Mouse (Mus musculus) CD4-positive, CD25-positive, alpha-beta regulatory T cell (primary cell): ENCODE measurements around the gene Daxx. TPM values are rescaled to one million over a fixed set of nuclear protein-coding genes. Genes with fewer than 3 reads are reported as not detected.

Source experiments
- polyA plus RNA-seq: library from polyadenylated mRNA; unstranded; fragments of 100-300 nt; shearing (Covaris generic); gene quantifications from one replicate; pipeline ENCODE4 v1.2.1, GENCODE M21; 2017

Daxx gene
- 123 TPM for polyA plus RNA-seq

DNA sequence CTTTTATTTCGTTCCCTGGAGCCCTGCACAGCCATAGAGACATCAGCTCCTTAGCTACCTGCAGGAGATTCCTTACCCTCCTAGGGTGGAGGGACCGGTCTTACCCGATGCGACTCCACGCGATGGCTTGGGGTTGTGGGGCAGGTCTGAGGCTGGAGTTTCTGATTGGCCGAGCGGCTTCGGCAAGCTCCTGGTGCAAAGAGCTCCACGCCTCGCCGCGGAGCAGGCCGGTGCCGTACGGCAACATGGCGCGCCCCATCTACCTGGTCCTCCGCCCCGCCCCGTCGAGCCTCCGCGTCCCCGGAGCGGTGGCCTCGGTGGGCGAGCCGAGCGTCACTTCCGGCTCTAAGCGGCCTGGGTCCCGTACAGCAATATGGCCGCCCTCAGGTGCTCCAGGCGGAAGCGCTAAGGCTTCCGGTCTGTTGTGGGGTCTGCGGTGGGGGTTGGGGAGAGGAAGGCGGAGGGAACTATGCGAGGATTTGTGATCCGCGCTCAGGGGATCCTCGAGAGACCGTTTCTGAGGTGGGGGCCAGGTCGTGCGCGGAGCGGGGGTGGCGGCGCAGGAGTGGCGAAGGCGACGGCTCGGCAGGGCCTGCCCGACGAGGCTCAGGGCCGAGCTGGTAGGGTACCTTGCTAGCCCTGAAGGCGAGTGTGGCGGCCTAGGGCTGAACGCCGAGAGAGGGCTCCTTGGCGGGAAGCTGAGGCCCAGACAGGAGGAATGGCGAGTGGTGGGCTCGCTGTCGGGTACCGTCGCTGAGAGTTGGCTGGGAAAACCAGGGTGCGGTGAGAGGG, at the start of gene Daxx:
Gene Daxx (plus strand): TSS at position 338 of the 792 bp plus-strand sequence.

GRCm38 (mm10) chr17:33873537-33873936, 35.7 kb upstream of the Daxx start, which contains the start of gene Gm7029:
TSS of gene Gm7029 (plus strand) at chr17:33873837.

GRCm38 (mm10) chr17:33890533-33891059, 18.6 kb upstream of the Daxx start, which contains the start of gene Kifc1:
TSS of gene Kifc1 (minus strand) at chr17:33890661.

DNA sequence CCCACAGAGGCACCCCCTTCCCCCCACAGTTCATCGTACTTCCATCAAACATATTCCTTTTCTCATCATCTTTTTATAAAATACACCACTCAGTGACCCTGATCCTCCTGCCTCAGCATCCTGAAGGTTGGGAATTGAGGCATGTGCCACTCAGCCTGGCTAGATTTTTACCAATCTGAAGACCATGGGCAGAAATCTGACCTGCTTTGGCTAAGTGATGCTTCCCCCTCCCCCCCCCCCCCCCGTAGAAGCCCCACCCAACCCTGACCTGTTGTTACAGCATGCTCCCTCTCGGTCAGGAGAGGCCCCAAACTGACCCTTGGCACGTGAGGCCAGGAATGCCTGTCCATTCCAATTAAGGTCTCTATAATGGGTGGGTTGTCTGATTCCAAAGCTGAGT, 4.4 kb upstream of the Daxx start, which contains the start of gene Platr17:
Gene Platr17 (plus strand): TSS at position 301 of the 400 bp plus-strand sequence.

GRCm38 (mm10) chr17:33915671-33916250, 6.5 kb downstream of the Daxx start, which contains the start of the genes Tapbp and Zbtb22:
TSS of gene Tapbp (plus strand) at chr17:33915899.
TSS of gene Zbtb22 (plus strand) at chr17:33915904.

GRCm38 (mm10) chr17:33929371-33930279, 20.4 kb downstream of the Daxx start, which contains the start of gene Rgl2:
TSS of gene Rgl2 (plus strand) at chr17:33929543.

GRCm38 (mm10) chr17:33940206-33940805, 31.1 kb downstream of the Daxx start, which contains the start of the genes Pfdn6 and Wdr46:
TSS of gene Pfdn6 (minus strand) at chr17:33940343.
TSS of gene Wdr46 (plus strand) at chr17:33940660.

DNA sequence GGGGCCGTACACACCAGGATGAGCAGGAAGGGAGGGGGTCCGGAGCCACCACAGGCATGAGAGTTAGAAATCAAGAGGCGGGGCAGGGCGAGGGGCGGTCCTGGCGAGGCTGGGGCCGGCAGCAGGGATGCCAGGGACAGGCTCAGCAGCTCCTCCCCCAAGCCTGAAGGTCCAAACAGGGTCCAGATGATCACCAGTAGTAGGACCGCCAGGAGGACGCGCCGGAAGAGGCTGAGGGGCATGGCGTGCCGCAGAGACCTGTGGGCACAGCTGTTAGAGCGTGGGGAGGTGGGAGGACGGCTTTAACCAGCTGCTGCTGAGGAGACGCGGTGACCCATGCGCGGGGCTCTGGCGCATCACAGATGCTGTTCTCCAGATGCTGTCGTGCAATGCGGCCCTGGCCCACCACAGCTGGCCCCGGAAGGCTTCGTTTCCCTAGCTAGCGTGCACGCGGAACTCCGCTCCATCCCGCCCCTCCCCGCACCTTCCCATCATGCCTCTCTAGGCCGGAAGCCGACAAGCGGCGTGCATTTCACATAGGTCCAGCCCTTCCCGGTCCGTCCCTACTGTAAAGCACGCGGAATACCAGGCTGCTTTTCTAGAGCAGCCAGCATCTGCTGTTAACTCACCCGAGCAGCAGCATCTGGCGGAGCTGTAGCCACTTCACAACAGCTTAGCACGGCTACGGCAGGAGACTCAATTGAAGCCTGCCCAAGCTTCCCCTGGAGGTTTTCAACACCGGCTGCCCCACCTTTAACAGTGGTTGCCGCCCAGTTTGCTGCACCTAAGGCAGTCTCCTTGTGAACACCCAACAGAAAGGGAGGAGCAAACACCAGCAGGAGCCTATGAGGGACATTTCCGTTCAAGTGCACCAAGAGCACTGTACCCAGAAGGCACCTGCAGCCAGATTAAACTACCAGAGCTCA, 42.1 kb downstream of the Daxx start, which contains the start of gene B3galt4:
Gene B3galt4 (minus strand): TSS at position 468 of the 926 bp plus-strand sequence.

GRCm38 (mm10) chr17:33955555-33956214, 46.5 kb downstream of the Daxx start, which contains the start of the genes Vps52 and Rps18:
TSS of gene Vps52 (plus strand) at chr17:33955812.
TSS of gene Rps18 (minus strand) at chr17:33956001.

Other genes with a start within 250 kb of the Daxx start
- gene Hnrnpm, start 222.6 kb upstream of the Daxx start, polyA plus RNA-seq: 381 TPM
- gene March2, start 190.7 kb upstream of the Daxx start, polyA plus RNA-seq: 122 TPM
- gene Rab11b, start 148.9 kb upstream of the Daxx start, polyA plus RNA-seq: 284 TPM
- gene Angptl4, start 127.6 kb upstream of the Daxx start, polyA plus RNA-seq: 4.3 TPM
- 8.6 TPM for gene Kank3, start 98.9 kb upstream of the Daxx start, polyA plus RNA-seq
- gene Rps28, start 84.9 kb upstream of the Daxx start, polyA plus RNA-seq: 904 TPM
- 318 TPM for gene Ndufa7, start 84.8 kb upstream of the Daxx start, polyA plus RNA-seq
- 19.6 TPM for gene Cd320, start 66.3 kb upstream of the Daxx start, polyA plus RNA-seq
- gene Gm7029, start 35.6 kb upstream of the Daxx start, polyA plus RNA-seq: not detected
- gene Kifc1, start 18.8 kb upstream of the Daxx start, polyA plus RNA-seq: 9.8 TPM
- 4.2 TPM for gene Platr17, start 4.3 kb upstream of the Daxx start, polyA plus RNA-seq
- gene Tapbp, start 6.5 kb downstream of the Daxx start, polyA plus RNA-seq: 644 TPM
- gene Zbtb22, start 6.5 kb downstream of the Daxx start, polyA plus RNA-seq: 22.0 TPM
- 184 TPM for gene Rgl2, start 20.1 kb downstream of the Daxx start, polyA plus RNA-seq
- gene Pfdn6, start 30.9 kb downstream of the Daxx start, polyA plus RNA-seq: 142 TPM
- 72.1 TPM for gene Wdr46, start 31.2 kb downstream of the Daxx start, polyA plus RNA-seq
- gene B3galt4, start 42.1 kb downstream of the Daxx start, polyA plus RNA-seq: 34.4 TPM
- 76.7 TPM for gene Vps52, start 46.4 kb downstream of the Daxx start, polyA plus RNA-seq
- gene Rps18, start 46.6 kb downstream of the Daxx start, polyA plus RNA-seq: 2,208 TPM
- 11,991 TPM for gene H2-K1, start 90.9 kb downstream of the Daxx start, polyA plus RNA-seq
- 35.8 TPM for gene Ring1, start 115.3 kb downstream of the Daxx start, polyA plus RNA-seq
- gene H2-Ke6, start 118.6 kb downstream of the Daxx start, polyA plus RNA-seq: 310 TPM
- 128 TPM for gene Slc39a7, start 122.3 kb downstream of the Daxx start, polyA plus RNA-seq
- gene Rxrb, start 122.4 kb downstream of the Daxx start, polyA plus RNA-seq: 72.5 TPM
- 3.9 TPM for gene Col11a2, start 130.0 kb downstream of the Daxx start, polyA plus RNA-seq
- gene H2-Oa, start 182.9 kb downstream of the Daxx start, polyA plus RNA-seq: 27.0 TPM
- gene H2-DMa, start 210.1 kb downstream of the Daxx start, polyA plus RNA-seq: 96.3 TPM
- gene Brd2, start 213.2 kb downstream of the Daxx start, polyA plus RNA-seq: 212 TPM
- 4.9 TPM for gene H2-DMb2, start 233.9 kb downstream of the Daxx start, polyA plus RNA-seq
- 2.7 TPM for gene H2-DMb1, start 243.7 kb downstream of the Daxx start, polyA plus RNA-seq